9 mouse cellular contexts compared by ENCODE assay signal in the genomic region with DNA sequence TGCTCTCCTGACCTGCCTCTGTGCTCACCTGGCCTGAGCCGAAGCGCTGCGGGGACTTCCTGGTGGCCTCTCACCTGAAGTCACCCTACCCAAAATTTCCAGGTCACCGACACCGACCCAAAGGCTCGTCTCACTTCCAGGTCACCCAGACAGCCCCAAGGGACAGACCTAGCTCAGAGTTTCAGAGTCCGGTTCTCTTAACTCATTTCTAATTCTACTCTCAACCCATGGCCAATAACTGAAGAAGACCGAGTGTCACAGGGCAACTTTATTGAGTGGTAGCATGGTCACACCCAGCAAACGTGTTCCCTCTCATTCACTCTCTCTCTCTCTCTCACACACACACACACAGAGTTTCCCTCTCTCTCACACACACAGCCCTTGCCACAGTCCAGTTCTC. TPM values are rescaled to one million over a fixed set of nuclear protein-coding genes. Genes with fewer than 3 reads are reported as not detected.
DNase-seq lines count a peak whose midpoint lies in the region; ATAC-seq and TF ChIP-seq lines count a peak whose summit lies in the region.
"Had no signal": no experiment of that assay in that cellular context is flagged by ENCODE, and none has a peak within 500 bp of the region (broad histone marks: within the 10 kb centered on the region; RNA-seq: fewer than 3 reads in every experiment).

No protein-coding gene starts in this region.

- H3K27ac ChIP-seq in layer of hippocampus, adult 2 months: no peak overlapping the region
- peak overlapping the region; percentile 63; the same call in 1 of the 2 replicates for H3K27ac ChIP-seq in embryonic facial prominence, embryonic 12.5 days

- TF ChIP-seq CTCF in layer of hippocampus, adult 2 months (conservative IDR thresholded peaks at IDR 0.05): no peak

- H3K4me2 ChIP-seq in embryonic facial prominence, embryonic 12.5 days (replicated peaks): peak overlapping the region; percentile 73
- H3K4me2 ChIP-seq in myocyte (ENCODE audit: low read depth): peak overlapping the region; percentile 86

- no peak for TF ChIP-seq POLR2A in myocyte (IDR thresholded peaks at IDR 0.05; ENCODE audit: insufficient read length, low read depth)

- peak overlapping the region; percentile 68; the same call in 1 of the 2 replicates for H3K4me3 ChIP-seq in layer of hippocampus, adult 2 months
- H3K4me3 ChIP-seq in embryonic facial prominence, embryonic 12.5 days: peak overlapping the region; percentile 44
- peak overlapping the region; percentile 24 for H3K4me3 ChIP-seq in myocyte

- no peaks in the 10 kb centered on the region for H3K9me3 ChIP-seq in embryonic facial prominence, embryonic 12.5 days

- peak overlapping the region; percentile 53; the same call in 1 of the 2 replicates for H3K9ac ChIP-seq in embryonic facial prominence, embryonic 12.5 days

- no peak for DNase-seq in layer of hippocampus, adult 2 months (ENCODE audit: low spot score in 2 of 2)
- DNase-seq in layer of hippocampus, postnatal 14 days (ENCODE audit: low spot score in 2 of 2): no peak
- peak; percentile 56 for DNase-seq in induced T-regulatory cell, adult 2 months (ENCODE audit: low read depth)
- DNase-seq in left cerebral cortex, postnatal 25 days (ENCODE audit: low spot score in 2 of 2): no peak
- DNase-seq in gastrocnemius, adult 8-10 months (ENCODE audit: low spot score in 2 of 2): no peak
- DNase-seq in MN1 (ENCODE audit: low spot score): no peak

- peaks cover 16% of the 10 kb centered on the region for H3K36me3 ChIP-seq in embryonic facial prominence, embryonic 12.5 days
- H3K36me3 ChIP-seq in myocyte (ENCODE audit: control insufficient read depth, insufficient read depth): no peaks in the 10 kb centered on the region

- H3K4me1 ChIP-seq in embryonic facial prominence, embryonic 12.5 days: peaks cover 4% of the 10 kb centered on the region; the same call in 1 of the 2 replicates

- peaks cover 53% of the 10 kb centered on the region for H3K27me3 ChIP-seq in embryonic facial prominence, embryonic 12.5 days
- no peaks in the 10 kb centered on the region for H3K27me3 ChIP-seq in myocyte (ENCODE audit: control insufficient read depth, insufficient read depth, insufficient read length)

- WGBS in embryonic facial prominence, embryonic 12.5 days: 15% methylated on average over 9 of the region's 9 CpGs

- ATAC-seq in embryonic facial prominence, embryonic 12.5 days (ENCODE audit: insufficient number of reproducible peaks, insufficient read depth, low FRiP score, low TSS enrichment): no peak

- intact Hi-C loops in left cerebral cortex, postnatal 25 days (cut with DNase I): no loop called here

- no peaks in the 10 kb centered on the region for H3K79me2 ChIP-seq in myocyte (ENCODE audit: control insufficient read depth, insufficient read depth)

- H3ac ChIP-seq in myocyte (ENCODE audit: control insufficient read depth, insufficient read length): no peak overlapping the region

TF ChIP-seq in myocyte, 11 proteins besides CTCF, POLR2A, EP300 and RAD21:
- no peak for TF ChIP-seq REST (IDR thresholded peaks at IDR 0.05; ENCODE audit: insufficient read depth, insufficient read length)

RNA-seq across cellular contexts. Expression of a gene that starts 1.7 kb away (rescaled TPM):
- 1 to 10 TPM; 1.6 to 1.8 TPM for total RNA-seq in layer of hippocampus, adult 2 months (2021)
- total RNA-seq in layer of hippocampus, postnatal 14 days (2021): 1 to 10 TPM; 1.2 to 1.5 TPM
- polyA plus RNA-seq in embryonic facial prominence, embryonic 12.5 days (2016; fragmentation: Nextera tagmentation; extraction: Ambion mirVana): 44.4 and 52.7 TPM in 2 replicates
- polyA plus RNA-seq in myocyte (2012; fragmentation: generic; extraction: Trizol): 0.56 TPM
- total RNA-seq in left cerebral cortex, postnatal 25 days (2021): 1 to 10 TPM; 1.3 to 1.9 TPM
- 1 to 10 TPM in 1 of 4 experiments, under 1 TPM in 3; 0.51 to 1.3 (median 0.79) TPM for total RNA-seq in gastrocnemius, adult 8-10 months (2022)

RNA-seq across cellular contexts. Expression of a gene that starts 16.1 kb away (rescaled TPM):
- 10 to 100 TPM; 10.7 to 11.6 TPM for total RNA-seq in layer of hippocampus, adult 2 months (2021)
- 10 to 100 TPM; 11.1 to 11.4 TPM for total RNA-seq in layer of hippocampus, postnatal 14 days (2021)
- polyA plus RNA-seq in embryonic facial prominence, embryonic 12.5 days (2016; fragmentation: Nextera tagmentation; extraction: Ambion mirVana): 20.0 and 23.6 TPM in 2 replicates
- polyA plus RNA-seq in myocyte (2012; fragmentation: generic; extraction: Trizol): 32.2 TPM
- total RNA-seq in left cerebral cortex, postnatal 25 days (2021): 10 to 100 TPM in 1 of 2 experiments, 1 to 10 TPM in 1; 9.8 to 10.9 TPM
- total RNA-seq in gastrocnemius, adult 8-10 months (2022): 1 to 10 TPM; 4.8 to 6.8 (median 5.7) TPM

RNA-seq across cellular contexts. Expression of a gene that starts 25.8 kb away (rescaled TPM):
- total RNA-seq in layer of hippocampus, adult 2 months (2021): 10 to 100 TPM in 1 of 2 experiments, 1 to 10 TPM in 1; 6.5 to 10.3 TPM
- total RNA-seq in layer of hippocampus, postnatal 14 days (2021): 1 to 10 TPM; 8.0 TPM
- polyA plus RNA-seq in embryonic facial prominence, embryonic 12.5 days (2016; fragmentation: Nextera tagmentation; extraction: Ambion mirVana): 11.9 and 13.1 TPM in 2 replicates
- 4.1 TPM for polyA plus RNA-seq in myocyte (2012; fragmentation: generic; extraction: Trizol)
- 1 to 10 TPM; 6.5 to 7.3 TPM for total RNA-seq in left cerebral cortex, postnatal 25 days (2021)
- 1 to 10 TPM; 3.0 to 3.8 (median 3.4) TPM for total RNA-seq in gastrocnemius, adult 8-10 months (2022)

RNA-seq across cellular contexts. Expression of a gene that starts 47.1 kb away (rescaled TPM):
- total RNA-seq in layer of hippocampus, adult 2 months (2021): not detected
- not detected for total RNA-seq in layer of hippocampus, postnatal 14 days (2021)
- polyA plus RNA-seq in embryonic facial prominence, embryonic 12.5 days (2016; fragmentation: Nextera tagmentation; extraction: Ambion mirVana): not detected in 2 replicates
- polyA plus RNA-seq in myocyte (2012; fragmentation: generic; extraction: Trizol): not detected
- total RNA-seq in left cerebral cortex, postnatal 25 days (2021): not detected
- under 1 TPM in 1 of 4 experiments, not detected in 3; 0.34 TPM for total RNA-seq in gastrocnemius, adult 8-10 months (2022)
- polyA plus RNA-seq: gonadal fat pad, adult 2 months had no signal

RNA-seq across cellular contexts. Expression of a gene that starts 49.6 kb away (rescaled TPM):
- 10 to 100 TPM; 37.1 to 38.0 TPM for total RNA-seq in layer of hippocampus, adult 2 months (2021)
- 10 to 100 TPM; 30.0 to 36.7 TPM for total RNA-seq in layer of hippocampus, postnatal 14 days (2021)
- polyA plus RNA-seq in embryonic facial prominence, embryonic 12.5 days (2016; fragmentation: Nextera tagmentation; extraction: Ambion mirVana): 4.5 and 6.2 TPM in 2 replicates
- 14.3 TPM for polyA plus RNA-seq in myocyte (2012; fragmentation: generic; extraction: Trizol)
- total RNA-seq in left cerebral cortex, postnatal 25 days (2021): 10 to 100 TPM; 30.9 to 40.6 TPM
- 10 to 100 TPM; 25.7 to 48.0 (median 33.2) TPM for total RNA-seq in gastrocnemius, adult 8-10 months (2022)
